Mouse (Mus musculus): ENCODE results near the gene Nudcd3.

Gene Nudcd3

GRCm38 (mm10) chr11:6200087-6200569 is at the start of gene Nudcd3:
TSS of gene Nudcd3 (minus strand) at chr11:6200415.
- DNase-seq = peak; percentile 90

GRCm38 (mm10) chr11:6244707-6245106 is 44.5 kb upstream of the Nudcd3 start:
- DNase-seq = no peak

DNA sequence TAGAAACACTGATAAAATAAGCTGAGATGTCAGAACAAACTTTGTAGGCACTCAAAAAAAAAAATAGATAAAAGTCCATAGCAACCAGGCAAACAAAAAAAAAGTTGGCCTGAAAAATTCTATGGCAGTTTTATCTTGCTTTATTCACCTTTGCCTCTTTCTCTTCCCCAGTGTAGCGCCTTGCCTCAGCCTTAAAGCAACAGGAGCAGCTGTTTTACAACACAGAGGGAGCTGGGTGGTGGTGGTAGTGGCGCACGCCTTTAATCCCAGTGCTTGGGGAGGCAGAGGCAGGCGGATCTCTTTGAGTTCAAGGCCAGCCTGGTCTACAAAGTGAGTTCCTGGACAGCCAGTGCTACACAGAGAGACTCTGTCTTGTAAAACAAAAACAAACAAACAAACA is 32.8 kb upstream of the Nudcd3 start:
- no peak for DNase-seq

DNA sequence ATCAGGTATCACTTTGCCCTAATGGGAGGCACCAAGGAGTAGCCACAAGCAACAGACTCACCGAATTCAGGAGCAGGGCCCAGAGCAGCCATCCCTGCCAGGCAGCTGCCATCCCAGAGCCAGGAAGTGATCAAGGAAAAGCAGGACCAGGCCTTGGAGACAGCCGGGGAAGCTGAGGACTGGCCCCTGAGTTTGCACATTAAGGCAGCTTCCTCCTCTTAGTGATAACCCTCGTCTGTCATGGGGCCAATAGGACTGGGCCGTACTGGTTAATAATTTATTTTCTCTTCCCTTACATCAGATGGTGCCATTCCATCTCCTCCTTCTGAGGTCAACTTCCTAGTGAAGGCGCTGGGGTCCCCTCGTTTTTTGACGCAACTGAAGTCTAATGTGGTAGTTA is 29.8 kb upstream of the Nudcd3 start, which contains the start of gene Npc1l1:
TSS of gene Npc1l1 (minus strand) at position 132 of the 400 bp plus-strand sequence.
- no peak for DNase-seq

- peak; percentile 75 for DNase-seq
Measured at GRCm38 (mm10) chr11:6224541-6225229, 24.5 kb upstream of the Nudcd3 start.

DNA sequence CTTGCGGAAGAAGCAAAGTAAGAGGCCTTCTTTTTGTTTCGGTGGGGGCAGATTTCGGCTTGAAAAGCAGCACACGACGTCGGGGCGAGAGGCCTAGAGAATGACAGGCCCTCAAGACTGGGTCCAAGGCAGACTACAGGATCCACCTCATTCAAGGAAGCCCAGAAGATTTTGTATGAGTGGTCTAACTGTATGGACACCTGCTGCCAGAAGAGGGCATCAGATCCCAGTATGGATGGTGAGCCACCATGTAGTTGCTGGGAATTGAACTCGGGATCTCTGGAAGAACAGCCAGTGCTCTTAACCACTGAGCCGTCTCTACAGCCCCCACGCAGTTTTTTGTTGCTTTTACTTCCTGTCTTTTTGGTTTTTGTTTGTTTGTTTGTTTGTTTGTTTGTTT is 22.0 kb upstream of the Nudcd3 start:
- no peak for DNase-seq

- no peak for DNase-seq
Measured at GRCm38 (mm10) chr11:6219967-6220366, 19.8 kb upstream of the Nudcd3 start.

DNA sequence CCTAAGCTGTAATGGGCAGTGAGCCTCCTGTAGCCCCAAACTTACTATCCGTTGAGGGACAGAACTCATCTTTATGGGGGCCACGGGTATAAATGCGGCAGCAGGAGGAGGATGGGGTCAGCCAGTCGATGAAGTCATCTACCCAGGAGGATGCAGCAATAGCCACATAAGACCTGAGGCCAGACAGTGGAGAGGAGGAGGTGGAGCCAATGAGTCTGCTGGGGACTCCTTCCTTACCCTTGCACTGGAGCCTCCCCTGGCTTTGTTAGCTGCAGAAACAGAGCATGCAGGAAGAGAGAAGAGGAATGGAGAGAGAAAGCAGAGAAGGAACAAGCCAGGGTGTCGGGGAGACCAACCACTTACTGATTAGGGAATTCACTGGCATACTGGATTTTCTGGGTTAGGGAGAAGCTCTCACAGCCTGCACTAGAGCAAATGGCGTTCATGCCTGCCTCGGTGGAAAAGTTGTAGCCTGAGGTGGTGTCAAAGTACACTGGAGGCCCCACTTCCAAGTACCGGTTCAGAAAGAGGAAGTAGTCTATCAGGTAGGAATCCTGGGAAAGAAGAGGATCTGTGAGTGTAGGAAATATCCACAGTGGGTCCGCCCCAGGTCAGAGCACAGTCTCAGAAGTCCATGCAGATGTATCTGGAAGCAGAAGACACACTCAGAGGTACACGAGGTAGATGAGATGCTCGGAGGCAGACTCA is 18.1 kb upstream of the Nudcd3 start:
- DNase-seq = no peak

DNA sequence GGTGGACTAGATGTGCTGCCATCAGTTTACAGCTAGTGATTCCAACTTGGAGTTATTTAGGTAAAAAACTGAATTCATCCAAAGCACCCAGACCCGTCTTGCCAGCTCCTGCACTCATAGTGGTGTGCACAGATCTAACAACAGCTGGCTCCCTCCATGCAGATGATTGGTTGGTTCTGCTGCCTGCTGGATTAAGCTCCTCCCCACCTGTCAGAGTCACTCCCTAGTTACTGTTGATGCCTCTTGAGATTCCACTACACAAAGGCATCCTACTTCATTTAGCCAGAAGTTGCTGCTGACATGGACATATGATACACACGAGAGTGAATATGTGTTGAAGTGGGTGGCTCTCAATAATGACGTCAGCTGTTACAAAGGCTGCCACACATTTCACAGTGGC is 16.6 kb upstream of the Nudcd3 start:
- no peak for DNase-seq

GRCm38 (mm10) chr11:6208158-6208557 is 7.9 kb upstream of the Nudcd3 start:
- DNase-seq = no peak

GRCm38 (mm10) chr11:6207090-6207489 is 6.9 kb upstream of the Nudcd3 start:
- DNase-seq = no peak

GRCm38 (mm10) chr11:6200570-6200969 is 355 bp upstream of the Nudcd3 start:
- DNase-seq = no peak

- DNase-seq = no peak
Measured at GRCm38 (mm10) chr11:6199410-6200086, 667 bp downstream of the Nudcd3 start, which contains the start of gene A730071L15Rik. TSS of gene A730071L15Rik (plus strand) at chr11:6200029.

- no peak for DNase-seq
Measured at GRCm38 (mm10) chr11:6198449-6198848, 1.8 kb downstream of the Nudcd3 start.

DNA sequence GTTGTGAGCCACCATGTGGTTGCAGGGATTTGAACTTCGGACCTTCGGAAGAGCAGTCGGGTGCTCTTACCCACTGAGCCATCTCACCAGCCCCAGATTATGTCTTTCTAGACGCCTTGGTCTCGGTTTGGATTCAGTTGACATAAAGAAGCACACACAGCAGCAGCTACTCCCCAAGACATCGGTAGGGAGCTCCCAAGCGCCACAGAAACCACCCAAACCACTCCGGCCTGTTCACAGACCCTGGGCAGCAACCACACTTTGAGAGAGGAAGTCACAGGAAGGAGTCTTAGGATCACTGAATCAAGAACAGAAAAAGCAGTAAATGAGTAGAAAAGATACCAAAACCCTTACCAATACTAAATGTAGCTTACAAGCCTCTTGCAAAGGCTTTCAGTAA is 3.4 kb downstream of the Nudcd3 start:
- no peak for DNase-seq

- DNase-seq = peak; percentile 93
Measured at GRCm38 (mm10) chr11:6187878-6188277, 12.3 kb downstream of the Nudcd3 start.

DNA sequence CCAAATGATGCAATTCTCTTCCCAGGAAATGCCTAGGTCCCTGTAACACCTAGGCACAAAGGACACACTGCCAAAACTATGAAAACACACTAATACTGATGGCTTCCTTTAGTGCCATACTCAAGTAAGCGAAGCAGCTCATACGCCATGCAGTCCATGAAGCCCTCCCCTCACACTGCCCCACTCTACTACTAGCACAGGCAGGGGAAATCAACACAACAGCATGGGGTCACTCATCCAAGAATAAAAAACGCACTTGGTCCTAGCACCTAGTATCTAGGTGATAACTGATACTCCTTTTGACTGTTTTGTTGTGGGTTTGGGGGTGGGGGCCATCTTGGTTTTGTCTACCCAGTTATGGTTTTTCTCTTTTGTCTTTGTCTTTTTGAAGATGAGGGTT is 12.8 kb downstream of the Nudcd3 start:
- DNase-seq = no peak

DNA sequence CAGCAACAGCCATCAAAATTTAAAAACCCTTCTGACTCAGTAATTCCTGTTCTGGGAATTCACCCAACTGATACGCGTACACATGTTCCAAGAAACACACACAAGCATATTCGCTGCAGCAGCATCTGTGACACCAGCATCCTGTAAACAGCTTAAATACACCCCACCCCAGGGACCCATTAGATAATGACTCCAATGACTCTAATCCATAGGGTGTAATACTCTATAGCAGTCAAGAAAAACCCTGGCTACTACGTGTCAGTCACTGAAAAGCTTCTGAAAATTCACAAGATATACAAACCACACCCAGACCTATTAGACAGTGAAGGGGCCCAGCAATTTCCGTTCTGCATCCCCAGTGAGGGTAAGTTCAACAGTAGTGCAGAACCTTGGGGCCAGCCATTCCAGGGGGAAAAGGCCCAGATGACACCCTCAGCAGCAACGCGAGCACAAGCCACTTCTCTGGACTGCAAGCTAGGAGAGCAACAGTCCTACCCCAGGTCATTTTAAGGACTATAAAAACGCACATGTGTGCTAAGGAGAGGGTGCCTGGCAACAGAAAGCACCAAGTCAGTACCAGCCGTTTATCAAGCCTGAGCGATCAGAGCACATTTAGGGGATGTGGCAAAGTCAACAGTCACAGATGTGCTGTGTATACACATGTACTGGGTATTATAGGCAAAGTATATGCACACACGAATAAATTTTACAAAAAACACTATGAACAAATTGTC is 15.8 kb downstream of the Nudcd3 start:
- DNase-seq = no peak

DNA sequence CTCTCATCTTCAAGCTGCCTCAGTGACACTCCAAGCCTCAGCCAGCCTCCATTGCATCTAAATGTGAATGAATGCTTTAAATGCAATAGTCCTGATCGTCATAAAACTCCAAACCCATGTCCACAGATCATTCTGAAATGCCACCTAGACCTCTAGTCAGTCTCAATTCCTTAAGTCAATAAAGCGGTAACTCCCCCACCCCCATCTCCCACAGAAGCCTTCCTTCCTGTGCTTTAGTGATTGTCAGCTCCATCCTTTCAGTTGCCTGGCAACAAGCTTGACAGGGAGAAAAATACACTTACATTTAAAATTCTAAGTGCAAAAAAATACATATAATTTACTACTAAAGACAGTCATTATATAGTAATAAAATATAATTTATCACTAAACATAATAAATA is 17.0 kb downstream of the Nudcd3 start:
- no peak for DNase-seq

GRCm38 (mm10) chr11:6180811-6181399 is 19.3 kb downstream of the Nudcd3 start:
- DNase-seq = no peak

DNA sequence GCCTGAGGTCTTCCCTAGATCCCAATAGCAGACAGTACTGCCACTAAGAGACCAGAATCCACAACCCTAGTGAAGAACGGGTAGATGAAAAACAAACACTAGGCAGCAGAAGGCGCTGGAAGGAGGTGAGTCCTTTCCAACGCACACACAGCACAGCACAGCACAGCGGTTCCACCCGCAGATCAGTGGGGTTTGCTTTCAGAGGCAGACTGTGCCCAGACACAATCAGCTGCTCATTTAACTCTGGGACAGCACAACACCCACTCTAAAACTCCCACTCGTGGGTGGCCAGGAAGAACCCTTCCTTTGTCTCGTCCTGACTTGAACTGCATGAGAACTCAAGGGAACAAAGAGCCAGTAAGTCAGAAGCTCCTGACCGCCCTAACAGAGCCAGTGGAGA is 21.0 kb downstream of the Nudcd3 start:
- peak; percentile 70 for DNase-seq

DNA sequence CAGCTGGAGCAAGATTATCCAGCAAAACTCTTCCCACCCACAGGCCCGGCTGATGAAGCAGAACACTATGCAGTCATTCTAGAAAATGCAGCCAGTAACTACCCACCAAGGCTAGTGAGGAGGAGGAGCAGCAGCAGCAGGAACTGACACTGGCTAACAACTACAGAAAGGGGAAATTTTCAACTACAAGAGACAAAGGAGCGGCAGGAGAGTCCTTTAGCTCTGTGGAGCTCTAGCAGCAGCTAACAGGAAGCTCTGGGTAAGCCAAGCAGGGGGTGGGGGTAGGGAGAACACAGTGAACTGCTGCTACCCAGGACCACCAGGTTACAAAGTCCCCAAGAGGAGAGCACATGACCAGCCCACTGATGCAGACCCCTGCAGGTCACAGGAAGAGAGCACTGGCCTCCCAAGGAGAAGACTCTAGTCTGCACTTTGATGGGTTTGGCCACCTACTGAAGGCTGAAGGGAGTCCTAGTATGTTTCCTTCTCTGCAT is 21.5 kb downstream of the Nudcd3 start:
- peak; percentile 84 for DNase-seq
